Mouse (Mus musculus) liver, adult 2 months (tissue): ENCODE results near the gene Itprid1. TPM values are rescaled to one million over a fixed set of nuclear protein-coding genes. Genes with fewer than 3 reads are reported as not detected.

Experiments used
- DNase-seq: peaks from one replicate; pipeline ENCODE4 v3.0.0-alpha.2; 2011; ENCODE audit warnings: low read depth, low spot score; ENCODE audit errors: extremely low read depth
- H3K27ac ChIP-seq: fragments of 200-500 bp; replicated peaks from 2 replicates; pipeline ENCODE4 v1.5.1; 2012; ENCODE audit warnings: low read depth, mild to moderate bottlenecking, control low read depth, inconsistent platforms, low read length; ENCODE audit not compliant: insufficient read depth
- H3K27me3 ChIP-seq: fragments of 200-500 bp; 2 replicates; pipeline ENCODE4 v1.6.1; 2012; ENCODE audit warnings: mild to moderate bottlenecking, moderate library complexity, low read length, inconsistent platforms; ENCODE audit not compliant: control insufficient read depth, insufficient read depth
- H3K36me3 ChIP-seq: fragments of 200-500 bp; 2 replicates; pipeline ENCODE4 v1.6.1; 2012; ENCODE audit warnings: low read length, inconsistent platforms; ENCODE audit not compliant: control insufficient read depth, insufficient read depth
- H3K4me1 ChIP-seq: fragments of 200-500 bp; 2 replicates; pipeline ENCODE4 v1.6.1; 2011; ENCODE audit warnings: low read length; ENCODE audit not compliant: control insufficient read depth, insufficient read depth
- H3K4me3 ChIP-seq: fragments of 200-500 bp; 2 replicates; pipeline ENCODE4 v1.5.1; 2011; ENCODE audit warnings: low read depth, mild to moderate bottlenecking, control low read depth, low read length, moderate library complexity; ENCODE audit not compliant: insufficient read depth
- H3K79me2 ChIP-seq: fragments of 200-500 bp; 2 replicates; pipeline ENCODE4 v1.6.1; 2012; ENCODE audit warnings: inconsistent platforms, mild to moderate bottlenecking, low read length, moderate library complexity; ENCODE audit not compliant: control insufficient read depth, insufficient read depth
- H3K9ac ChIP-seq: fragments of 200-500 bp; 2 replicates; pipeline ENCODE4 v1.6.1; 2012; ENCODE audit warnings: low read depth, mild to moderate bottlenecking, control low read depth, inconsistent platforms, low read length
- CTCF ChIP-seq: fragments of 200-500 bp; IDR thresholded peaks from 2 replicates; pipeline ENCODE4 v1.5.1; 2011; ENCODE audit warnings: low read depth, low read length, control low read depth
- POLR2A ChIP-seq: fragments of 200-500 bp; IDR thresholded peaks from 2 replicates; pipeline ENCODE4 v1.6.1; 2011; ENCODE audit warnings: low read length, control low read depth; ENCODE audit not compliant: insufficient read depth; ENCODE audit errors: extremely low read depth
- WGBS: fragments of 180-500 bp; shearing (Covaris S2); methylation state at CpG from one replicate; pipeline ENCODE4 v1.1.7; 2018; 5-methylcytosine and 5-hydroxymethylcytosine counted together
- polyA plus RNA-seq: library from polyadenylated mRNA; depleted of rRNA; stranded (reverse); fragments of >200 nt; gene quantifications from 2 replicates; pipeline ENCODE4 v1.2.3, GENCODE M21; 2012
- total RNA-seq: library from RNA; depleted of rRNA; stranded (reverse); fragments of >200 nt; gene quantifications from 2 replicates; pipeline ENCODE4 v1.2.3, GENCODE M21; 2014

The Itprid1 gene
- total and polyA plus RNA-seq, 2 experiments, result not detected

- TF ChIP-seq CTCF (no peak), POLR2A (no peak)
- DNase-seq, result no peak
- WGBS, result 78% methylated on average over 2 of the region's 2 CpGs
- no peaks in the 10 kb centered on the region for H3K79me2 ChIP-seq
- H3K4me3 ChIP-seq, result no peak overlapping the region
- no peak overlapping the region for H3K27ac ChIP-seq
- H3K36me3 ChIP-seq, result no peaks in the 10 kb centered on the region
- no peaks in the 10 kb centered on the region for H3K4me1 ChIP-seq
- H3K9ac ChIP-seq, result no peak overlapping the region
- H3K27me3 ChIP-seq, result no peaks in the 10 kb centered on the region
Observed at GRCm38 (mm10) chr6:55865206-55865605, 28.5 kb downstream of the Itprid1 start.

- no peak overlapping the region for H3K27ac ChIP-seq
- H3K36me3 ChIP-seq, result no peaks in the 10 kb centered on the region
- H3K27me3 ChIP-seq, result no peaks in the 10 kb centered on the region
- 66% methylated on average over 5 of the region's 5 CpGs for WGBS
- H3K4me1 ChIP-seq, result no peaks in the 10 kb centered on the region
- H3K4me3 ChIP-seq, result no peak overlapping the region
- no peak for DNase-seq
- no peak overlapping the region for H3K9ac ChIP-seq
- TF ChIP-seq POLR2A (no peak), CTCF (no peak)
- H3K79me2 ChIP-seq, result no peaks in the 10 kb centered on the region
Observed at GRCm38 (mm10) chr6:55879356-55879960, 42.8 kb downstream of the Itprid1 start.

- TF ChIP-seq CTCF (no peak), POLR2A (no peak)
- no peaks in the 10 kb centered on the region for H3K4me1 ChIP-seq
- no peak for DNase-seq
- no peaks in the 10 kb centered on the region for H3K27me3 ChIP-seq
- no peaks in the 10 kb centered on the region for H3K36me3 ChIP-seq
- no peak overlapping the region for H3K9ac ChIP-seq
- 30% methylated on average over 3 of the region's 3 CpGs for WGBS
- no peak overlapping the region for H3K4me3 ChIP-seq
- H3K27ac ChIP-seq, result no peak overlapping the region
- no peaks in the 10 kb centered on the region for H3K79me2 ChIP-seq
Observed at GRCm38 (mm10) chr6:55880886-55881285, 44.2 kb downstream of the Itprid1 start.

GRCm38 (mm10) chr6:55887598-55887997 is 50.9 kb downstream of the Itprid1 start:
- no peak overlapping the region for H3K4me3 ChIP-seq
- no peaks in the 10 kb centered on the region for H3K27me3 ChIP-seq
- no peaks in the 10 kb centered on the region for H3K4me1 ChIP-seq
- TF ChIP-seq CTCF, result no peak
- no peak for TF ChIP-seq POLR2A
- DNase-seq, result peak; percentile 76
- WGBS, result 26% methylated on average over 1 of the region's 1 CpGs
- no peaks in the 10 kb centered on the region for H3K79me2 ChIP-seq
- no peaks in the 10 kb centered on the region for H3K36me3 ChIP-seq
- H3K9ac ChIP-seq, result no peak overlapping the region
- H3K27ac ChIP-seq, result no peak overlapping the region

GRCm38 (mm10) chr6:55901568-55902328 is 65.1 kb downstream of the Itprid1 start:
- H3K4me3 ChIP-seq, result no peak overlapping the region
- H3K9ac ChIP-seq, result no peak overlapping the region
- H3K4me1 ChIP-seq, result no peaks in the 10 kb centered on the region
- no peaks in the 10 kb centered on the region for H3K36me3 ChIP-seq
- WGBS, result 75% methylated on average over 5 of the region's 5 CpGs
- no peak overlapping the region for H3K27ac ChIP-seq
- DNase-seq, result no peak
- TF ChIP-seq POLR2A (no peak), CTCF (no peak)
- no peaks in the 10 kb centered on the region for H3K27me3 ChIP-seq
- H3K79me2 ChIP-seq, result no peaks in the 10 kb centered on the region

- Histone ChIP-seq H3K36me3 (no peaks in the 10 kb centered on the region), H3K4me1 (no peaks in the 10 kb centered on the region), H3K4me3 (no peak overlapping the region), H3K9ac (no peak overlapping the region), H3K27ac (no peak overlapping the region), H3K79me2 (no peaks in the 10 kb centered on the region), H3K27me3 (no peaks in the 10 kb centered on the region)
- TF ChIP-seq CTCF (no peak), POLR2A (no peak)
- no peak for DNase-seq
- WGBS, result 74% methylated on average over 1 of the region's 1 CpGs
Observed at GRCm38 (mm10) chr6:55902329-55902605, 65.6 kb downstream of the Itprid1 start.
